Mouse (Mus musculus) heart, postnatal 4 days (tissue): Measurements from ENCODE around the gene 2010003K11Rik. TPM values are rescaled to one million over a fixed set of nuclear protein-coding genes. Genes with fewer than 3 reads are reported as not detected.

Experiments
- DNase-seq: peaks from one replicate; pipeline ENCODE4 v3.0.0; 2021
- total RNA-seq, 2 experiments: library from RNA; stranded (reverse); gene quantifications; 2 replicates each; pipeline ENCODE4 v1.2.3; 2021

Gene 2010003K11Rik
- total RNA-seq, 2 experiments from 2014 or later, result not detected

- peak; percentile 80 for DNase-seq
Observed at GRCm38 (mm10) chr19:4497263-4497973, 965 bp downstream of the 2010003K11Rik start.

DNA sequence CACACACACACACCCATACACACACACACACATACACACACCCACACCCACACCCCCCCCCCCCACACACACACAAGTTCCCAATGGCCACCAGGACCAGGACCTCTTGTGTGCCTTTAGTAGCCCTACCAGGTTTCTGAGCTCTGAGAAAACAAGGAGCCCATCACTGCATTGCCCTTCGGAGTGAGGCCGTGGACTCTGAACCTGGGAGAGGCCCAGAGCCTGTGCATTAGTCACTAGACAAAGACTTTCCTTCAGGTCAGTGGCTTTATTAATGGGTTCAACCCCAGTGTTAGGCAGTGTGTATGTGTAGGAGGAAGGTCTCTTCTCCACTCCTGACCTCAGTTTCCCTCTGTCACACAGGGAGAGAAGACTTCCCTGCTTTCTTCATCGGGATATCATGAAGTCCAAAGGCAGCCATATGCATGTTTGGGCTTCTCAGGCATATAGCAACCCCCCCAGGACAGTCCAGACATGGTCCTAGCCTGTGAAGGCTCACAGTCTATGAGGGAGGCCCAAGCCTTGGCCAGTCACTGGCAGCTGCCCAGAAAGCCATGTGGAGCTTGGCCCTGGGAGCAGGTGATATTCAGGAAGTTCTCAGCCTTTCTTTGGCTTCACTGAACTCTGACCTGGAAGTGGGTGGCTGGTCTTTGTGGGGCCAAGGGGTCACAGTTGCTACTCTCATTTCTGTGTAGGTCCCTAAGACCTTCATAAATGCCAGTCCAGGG lies 1.7 kb downstream of the 2010003K11Rik start:
- no peak for DNase-seq

GRCm38 (mm10) chr19:4495814-4496213 lies 2.6 kb downstream of the 2010003K11Rik start:
- DNase-seq, result no peak

- DNase-seq, result no peak
Observed at GRCm38 (mm10) chr19:4494707-4495106, 3.7 kb downstream of the 2010003K11Rik start.

DNA sequence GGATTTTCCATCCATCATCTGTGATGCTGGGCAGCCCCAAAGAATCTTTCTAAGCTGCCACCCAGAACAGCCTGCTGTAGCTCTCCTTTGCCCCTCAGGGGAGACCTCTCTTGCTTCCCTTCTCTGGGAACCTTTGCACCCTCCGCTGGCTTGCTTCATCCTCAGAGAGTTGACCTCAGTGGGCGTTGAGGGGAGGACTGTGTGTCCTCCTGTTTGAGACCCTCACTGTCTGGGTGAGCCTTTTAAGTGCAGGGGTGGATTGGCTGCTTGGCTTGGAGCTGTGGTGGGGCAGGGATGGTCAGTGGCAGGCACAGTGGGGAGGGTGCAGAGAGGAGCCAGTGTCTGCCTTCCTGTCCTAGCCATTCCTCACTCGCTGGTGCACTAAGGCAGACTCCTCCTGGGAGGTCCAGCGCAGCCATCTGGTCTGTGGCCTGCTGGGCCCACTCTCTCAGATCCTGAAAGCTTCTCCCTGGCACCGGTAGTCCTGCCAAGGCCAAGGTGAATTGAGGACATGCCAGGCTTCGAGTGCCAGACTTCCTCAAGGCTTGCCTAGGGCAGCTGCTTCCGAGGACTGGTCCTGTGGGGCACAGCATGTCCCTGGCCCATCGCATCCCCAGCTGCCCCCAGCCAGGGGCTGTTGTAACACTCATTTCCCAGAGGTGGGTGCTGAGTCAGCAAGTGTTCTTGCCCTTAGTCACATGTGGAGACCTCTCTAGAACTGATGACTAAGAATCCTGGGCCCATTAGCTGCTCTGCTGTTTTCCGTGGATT lies 5.7 kb downstream of the 2010003K11Rik start:
- DNase-seq, result peak; percentile 19

DNA sequence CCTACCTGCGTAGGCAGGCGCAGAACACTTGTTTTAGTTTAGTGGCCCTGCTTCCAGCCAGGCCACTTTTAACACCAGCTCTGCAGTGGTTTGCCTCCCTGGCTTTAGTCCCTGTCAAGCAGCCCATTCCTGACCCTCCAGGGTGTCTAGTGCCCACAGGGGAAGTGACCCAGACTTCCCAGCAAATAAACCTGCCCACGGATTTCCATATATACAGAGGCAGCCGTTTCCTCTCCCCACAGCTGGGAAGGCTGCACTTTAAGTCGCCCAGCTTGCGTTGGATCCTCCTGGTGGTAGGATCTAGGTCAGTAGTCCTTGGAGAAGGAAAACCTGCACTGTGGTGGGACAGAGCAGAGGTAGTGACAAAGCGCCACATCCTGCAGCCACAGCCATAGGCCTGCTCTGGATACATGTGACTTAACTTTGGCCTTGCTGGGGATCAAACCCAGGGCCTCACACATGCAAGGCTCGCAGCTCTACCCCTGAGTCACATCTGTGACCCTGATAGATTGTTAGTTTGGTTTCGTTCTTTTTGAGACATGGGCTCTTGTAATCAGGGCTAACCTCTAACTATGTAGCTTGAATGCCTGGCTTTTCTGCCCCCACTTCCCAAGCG lies 7.2 kb downstream of the 2010003K11Rik start:
- DNase-seq, result no peak

DNA sequence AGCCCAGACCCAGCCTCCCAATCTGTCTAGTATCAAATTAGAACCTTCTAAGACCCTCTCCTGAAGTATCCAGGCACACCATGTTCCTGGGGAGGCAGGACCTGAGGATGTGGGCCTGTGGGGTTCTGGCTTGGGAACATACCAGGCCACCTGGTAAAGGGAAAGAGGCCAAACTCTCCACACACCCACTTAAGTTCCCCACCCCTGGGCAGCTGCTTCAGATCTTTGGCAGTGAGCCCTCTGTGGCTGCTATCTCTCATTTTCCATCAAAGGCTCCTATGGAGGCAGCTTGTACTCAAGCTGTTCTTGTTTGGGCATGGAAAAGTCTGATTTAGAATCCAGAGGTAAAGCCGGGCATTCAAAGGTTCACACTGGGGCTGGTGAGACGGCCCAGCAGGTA lies 10.5 kb downstream of the 2010003K11Rik start:
- peak; percentile 28 for DNase-seq

DNA sequence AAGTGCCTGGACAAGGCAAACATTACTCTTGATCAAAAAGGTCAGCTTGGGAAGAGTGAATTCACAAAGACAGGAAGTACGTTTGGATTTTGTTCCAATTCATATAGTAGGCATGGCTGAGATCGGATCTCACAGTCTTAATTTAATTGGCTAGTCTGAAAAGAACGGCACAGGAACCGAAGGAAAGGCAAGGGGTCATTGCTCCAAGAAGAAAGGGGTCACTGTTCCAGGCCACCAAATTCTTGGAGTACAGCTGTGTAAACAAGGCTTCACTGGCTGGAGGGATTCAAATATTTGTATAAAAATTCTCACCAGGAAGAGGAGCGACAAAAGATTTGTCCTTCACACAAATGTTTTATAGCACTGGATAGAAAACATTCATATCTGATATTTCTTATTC lies 13.4 kb downstream of the 2010003K11Rik start:
- no peak for DNase-seq

DNA sequence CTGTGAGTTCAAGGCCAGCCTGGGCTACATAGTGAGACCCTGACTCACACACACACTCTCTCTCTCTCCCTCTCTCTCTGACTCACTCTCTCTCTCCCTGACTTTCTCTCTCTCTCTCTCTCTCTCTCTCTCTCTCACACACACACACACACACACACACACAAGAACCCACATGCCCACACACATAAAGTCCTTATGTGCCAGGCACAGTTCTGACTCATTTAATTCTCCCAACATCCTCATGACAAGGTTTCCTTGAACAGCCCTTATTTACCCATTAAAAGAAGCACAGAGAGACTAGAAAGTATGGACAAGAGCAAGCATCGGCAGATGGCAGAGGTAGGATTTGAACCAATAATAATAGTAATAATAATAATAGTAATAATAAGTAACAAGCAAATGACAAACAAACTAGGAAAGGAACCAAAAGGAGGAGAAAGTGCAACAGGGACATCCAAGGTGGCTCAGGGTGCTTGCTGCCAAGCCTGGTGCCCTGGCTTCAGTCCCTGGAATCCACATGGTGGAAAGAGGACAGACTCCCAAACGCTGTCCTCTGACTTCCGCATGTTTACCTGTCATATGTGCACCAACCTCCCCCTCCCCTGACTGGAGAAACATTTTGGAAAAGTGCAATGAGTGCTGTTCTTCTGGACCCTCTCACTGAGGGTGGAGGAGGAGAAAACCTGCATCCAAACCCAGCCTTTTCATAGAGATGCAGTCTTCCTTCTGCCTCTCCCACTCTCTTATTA lies 16.1 kb downstream of the 2010003K11Rik start:
- no peak for DNase-seq

GRCm38 (mm10) chr19:4481326-4481725 lies 17.1 kb downstream of the 2010003K11Rik start:
- no peak for DNase-seq

DNA sequence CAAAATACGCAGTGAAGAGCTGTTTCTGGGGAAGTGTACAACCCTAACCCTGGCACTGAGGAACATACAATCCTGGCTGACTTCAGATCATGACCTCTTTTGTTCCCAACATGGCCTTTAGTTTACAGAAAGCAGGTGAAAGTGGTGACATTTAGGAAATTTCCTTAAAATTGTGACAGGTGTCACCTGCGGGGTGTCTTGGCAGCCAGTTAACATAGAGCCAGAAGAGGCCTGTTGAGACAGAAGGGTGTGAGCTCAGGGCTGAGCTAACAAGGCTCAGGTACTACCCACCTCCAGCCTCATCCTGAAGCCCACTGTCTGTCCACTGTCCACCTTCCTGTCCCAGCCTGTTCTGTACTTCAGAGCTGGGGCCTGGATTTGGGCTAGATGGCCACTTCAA lies 18.3 kb downstream of the 2010003K11Rik start:
- DNase-seq, result no peak

DNA sequence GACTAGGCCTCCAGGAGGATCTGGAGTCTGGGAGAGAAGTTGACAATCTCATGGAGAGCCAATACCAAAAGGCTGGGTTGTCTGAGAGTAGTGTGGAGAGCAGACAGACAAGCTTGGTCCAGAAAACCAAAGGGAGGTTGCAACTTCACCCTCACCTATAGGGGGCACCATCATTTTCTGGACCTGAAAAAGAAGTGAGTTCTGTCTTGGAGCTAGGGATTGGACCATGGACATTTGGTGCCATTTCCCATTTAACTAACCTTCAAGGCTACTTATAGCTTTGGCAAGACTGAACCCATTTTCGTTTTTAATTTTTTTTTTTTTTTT lies 20.2 kb downstream of the 2010003K11Rik start:
- DNase-seq, result no peak

GRCm38 (mm10) chr19:4477345-4478189 lies 20.8 kb downstream of the 2010003K11Rik start, which contains the start of gene Syt12:
Gene Syt12 (minus strand): TSS chr19:4477447.
- peak; percentile 73 for DNase-seq

GRCm38 (mm10) chr19:4476601-4477257 lies 21.7 kb downstream of the 2010003K11Rik start:
- peak; percentile 59 for DNase-seq

GRCm38 (mm10) chr19:4475224-4475925 lies 23.0 kb downstream of the 2010003K11Rik start:
- DNase-seq, result no peak

GRCm38 (mm10) chr19:4474739-4475138 lies 23.6 kb downstream of the 2010003K11Rik start:
- DNase-seq, result no peak

- DNase-seq, result no peak
Observed at GRCm38 (mm10) chr19:4473549-4473948, 24.8 kb downstream of the 2010003K11Rik start.

GRCm38 (mm10) chr19:4468363-4468762 lies 30.0 kb downstream of the 2010003K11Rik start:
- no peak for DNase-seq

GRCm38 (mm10) chr19:4464666-4465065 lies 33.7 kb downstream of the 2010003K11Rik start:
- DNase-seq, result no peak

GRCm38 (mm10) chr19:4461981-4462380 lies 36.4 kb downstream of the 2010003K11Rik start:
- DNase-seq, result no peak
